Mouse (Mus musculus): Measurements from ENCODE around the gene Ust.

Ust gene

GRCm38 (mm10) chr10:8174697-8175096 lies 343.9 kb downstream of the Ust start:
- DNase-seq (ENCODE audit: low read depth) = no peak

GRCm38 (mm10) chr10:8174230-8174629 lies 344.4 kb downstream of the Ust start:
- DNase-seq (ENCODE audit: low read depth) = no peak

GRCm38 (mm10) chr10:8173032-8173431 lies 345.6 kb downstream of the Ust start:
- DNase-seq (ENCODE audit: low read depth) = no peak

- DNase-seq (ENCODE audit: low read depth) = no peak
Observed at GRCm38 (mm10) chr10:8171556-8171955, 347.1 kb downstream of the Ust start.

Data from naive thymus-derived CD4-positive, alpha-beta T cell, adult 2 months (primary cell).